Mouse (Mus musculus) limb, embryonic 11.5 days (tissue): Measurements from ENCODE around the gene Olfr657. TPM values are rescaled to one million over a fixed set of nuclear protein-coding genes. Genes with fewer than 3 reads are reported as not detected.

ENCODE experiments used
- ATAC-seq: fragments of 200-750 bp; cut with Nextera tagmentation; 2 replicates; pipeline ENCODE4 v1.8.0; 2017; ENCODE audit warnings: low read depth; ENCODE audit not compliant: insufficient number of reproducible peaks, low FRiP score, low TSS enrichment
- DNase-seq: peaks from one replicate; pipeline ENCODE4 v3.0.0-alpha.2; 2015; ENCODE audit warnings: low spot score
- H3K27ac ChIP-seq: fragments of 300-500 bp; sonication (generic); replicated peaks from 2 replicates; pipeline ENCODE4 v1.5.1; 2014; ENCODE audit warnings: low read depth, mild to moderate bottlenecking, low read length
- H3K27me3 ChIP-seq: fragments of 300-500 bp; sonication (generic); 2 replicates; pipeline ENCODE4 v1.6.1; 2014; ENCODE audit warnings: mild to moderate bottlenecking, low read length, mixed read lengths; ENCODE audit not compliant: control insufficient read depth, insufficient read depth
- H3K36me3 ChIP-seq: fragments of 300-500 bp; sonication (generic); 2 replicates; pipeline ENCODE4 v1.6.1; 2014; ENCODE audit warnings: mild to moderate bottlenecking, low read length, moderate library complexity, mixed read lengths; ENCODE audit not compliant: control insufficient read depth, insufficient read depth
- H3K4me1 ChIP-seq: fragments of 300-500 bp; sonication (generic); 2 replicates; pipeline ENCODE4 v1.6.1; 2014; ENCODE audit warnings: low read length, mixed read lengths; ENCODE audit not compliant: control insufficient read depth, insufficient read depth
- H3K4me2 ChIP-seq: fragments of 300-500 bp; sonication (generic); 2 replicates; pipeline ENCODE4 v1.6.1; 2014; ENCODE audit warnings: low read depth, mild to moderate bottlenecking, moderate library complexity; ENCODE audit not compliant: severe bottlenecking
- H3K4me3 ChIP-seq: fragments of 300-500 bp; sonication (generic); 2 replicates; pipeline ENCODE4 v1.5.1; 2014; ENCODE audit warnings: low read depth, low read length
- H3K9ac ChIP-seq: fragments of 300-500 bp; sonication (generic); 2 replicates; pipeline ENCODE4 v1.6.1; 2014; ENCODE audit warnings: mild to moderate bottlenecking, low read length
- H3K9me3 ChIP-seq: fragments of 300-500 bp; sonication (generic); 2 replicates; pipeline ENCODE4 v1.6.1; 2016; ENCODE audit warnings: low read length; ENCODE audit not compliant: control insufficient read depth
- WGBS: fragments of 180-500 bp; shearing (Covaris S2); extraction: QIAGEN DNeasy Blood & Tissue Kit; methylation state at CpG from one replicate; pipeline ENCODE4 v1.1.7; 2014; 5-methylcytosine and 5-hydroxymethylcytosine counted together
- polyA plus RNA-seq: library from polyadenylated mRNA; unstranded; fragments of >200 nt; fragmentation: Nextera tagmentation; extraction: Ambion mirVana; gene quantifications from 2 replicates; pipeline ENCODE4 v1.2.1, GENCODE M21; 2014

Olfr657 gene
- polyA plus RNA-seq = not detected in 2 replicates

GRCm38 (mm10) chr7:104624494-104624893, at the start of gene Olfr657:
Gene Olfr657, plus strand, starts transcription at chr7:104624794.
- no peak within 1 kb of the TSS for H3K4me3 ChIP-seq
- H3K4me1 ChIP-seq = no peaks in the 10 kb centered on the region
- no peaks in the 10 kb centered on the region for H3K36me3 ChIP-seq
- no peaks in the 10 kb centered on the region for H3K9me3 ChIP-seq
- no peak within 1 kb of the TSS for H3K4me2 ChIP-seq
- H3K27me3 ChIP-seq = no peaks in the 10 kb centered on the region
- no peak for ATAC-seq
- no peak for DNase-seq
- H3K9ac ChIP-seq = no peak within 1 kb of the TSS
- no peak within 1 kb of the TSS for H3K27ac ChIP-seq

- no peaks in the 10 kb centered on the region for H3K27me3 ChIP-seq
- no peak for DNase-seq
- ATAC-seq = no peak
- H3K9ac ChIP-seq = no peak within 1 kb of the TSS
- WGBS = 79% methylated on average over 2 of the region's 2 CpGs
- no peak within 1 kb of the TSS for H3K4me3 ChIP-seq
- H3K4me2 ChIP-seq = no peak within 1 kb of the TSS
- no peaks in the 10 kb centered on the region for H3K4me1 ChIP-seq
- no peaks in the 10 kb centered on the region for H3K36me3 ChIP-seq
- no peaks in the 10 kb centered on the region for H3K9me3 ChIP-seq
- H3K27ac ChIP-seq = no peak within 1 kb of the TSS
These were observed 47.6 kb upstream of the Olfr657 start, which contains the start of gene Olfr653 for GRCm38 (mm10) chr7:104577014-104577413. Gene Olfr653, plus strand, starts transcription at chr7:104577314.

DNA sequence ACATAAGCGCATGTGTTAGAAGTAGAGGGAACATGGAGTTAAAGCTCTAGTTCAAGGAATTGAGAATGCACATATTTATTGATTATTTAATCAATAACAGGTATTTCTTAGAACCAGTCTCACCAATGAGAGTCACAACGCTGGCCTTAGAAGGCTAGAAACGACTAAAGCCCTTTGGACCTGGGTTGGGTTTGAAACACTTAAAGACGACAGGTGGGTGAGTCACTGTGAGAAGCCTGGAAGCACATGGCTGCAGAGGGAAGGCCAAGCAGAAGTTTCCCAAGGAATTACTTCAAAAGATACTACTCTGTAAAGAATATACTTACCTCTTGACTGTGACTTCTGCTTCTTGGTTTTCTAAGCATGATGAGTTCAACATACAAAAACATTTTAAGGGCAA, 43.7 kb upstream of the Olfr657 start:
- ATAC-seq = no peak
- no peak for DNase-seq
- H3K27ac ChIP-seq = no peak overlapping the region
- H3K4me1 ChIP-seq = no peaks in the 10 kb centered on the region
- H3K4me3 ChIP-seq = no peak overlapping the region
- no peaks in the 10 kb centered on the region for H3K9me3 ChIP-seq
- 92% methylated on average over 4 of the region's 4 CpGs for WGBS
- H3K9ac ChIP-seq = no peak overlapping the region
- no peaks in the 10 kb centered on the region for H3K36me3 ChIP-seq
- no peaks in the 10 kb centered on the region for H3K27me3 ChIP-seq
- no peak overlapping the region for H3K4me2 ChIP-seq

GRCm38 (mm10) chr7:104581429-104581828, 43.2 kb upstream of the Olfr657 start:
- no peak overlapping the region for H3K27ac ChIP-seq
- H3K4me2 ChIP-seq = no peak overlapping the region
- H3K4me3 ChIP-seq = no peak overlapping the region
- DNase-seq (no peak), ATAC-seq (no peak)
- no peaks in the 10 kb centered on the region for H3K4me1 ChIP-seq
- no peaks in the 10 kb centered on the region for H3K9me3 ChIP-seq
- no peak overlapping the region for H3K9ac ChIP-seq
- no peaks in the 10 kb centered on the region for H3K27me3 ChIP-seq
- 84% methylated on average over 4 of the region's 4 CpGs for WGBS
- H3K36me3 ChIP-seq = no peaks in the 10 kb centered on the region

DNA sequence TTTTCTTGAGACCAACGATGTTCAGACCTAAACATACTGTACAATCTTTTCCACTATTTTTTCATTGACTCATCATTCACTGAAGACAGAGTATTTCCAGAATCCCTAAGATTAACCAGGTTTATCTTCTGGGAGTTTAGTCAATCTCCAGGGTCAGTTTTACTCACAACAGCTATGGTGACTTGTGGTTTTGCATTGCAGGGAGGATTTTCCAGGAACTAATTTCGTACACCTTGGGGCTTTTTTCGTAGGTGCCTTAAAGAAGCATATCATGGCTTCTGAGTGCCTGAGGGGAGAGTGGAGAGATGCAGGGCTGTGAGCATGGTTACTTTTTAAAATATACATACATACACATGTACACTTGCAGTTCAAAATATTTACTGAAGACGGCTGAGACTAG, 37.9 kb upstream of the Olfr657 start, which contains the start of gene Olfr654:
Olfr654 (plus strand) TSS at position 301 of the 400 bp plus-strand sequence.
- 87% methylated on average over 4 of the region's 4 CpGs for WGBS

GRCm38 (mm10) chr7:104588274-104588673, 36.3 kb upstream of the Olfr657 start:
- Histone ChIP-seq H3K27ac (no peak overlapping the region), H3K36me3 (no peaks in the 10 kb centered on the region), H3K4me3 (no peak overlapping the region), H3K27me3 (no peaks in the 10 kb centered on the region), H3K9me3 (no peaks in the 10 kb centered on the region), H3K9ac (no peak overlapping the region), H3K4me2 (no peak overlapping the region), H3K4me1 (no peaks in the 10 kb centered on the region)
- DNase-seq (no peak), ATAC-seq (no peak)
- 86% methylated on average over 5 of the region's 5 CpGs for WGBS

More for the DNA sequence above, 37.9 kb upstream of the Olfr657 start, which contains the start of gene Olfr654:
- no peaks in the 10 kb centered on the region for H3K36me3 ChIP-seq
- no peak within 1 kb of the TSS for H3K27ac ChIP-seq
- H3K4me2 ChIP-seq = no peak within 1 kb of the TSS
- H3K9me3 ChIP-seq = no peaks in the 10 kb centered on the region
- ATAC-seq = no peak
- no peak within 1 kb of the TSS for H3K9ac ChIP-seq
- DNase-seq = no peak
- no peaks in the 10 kb centered on the region for H3K27me3 ChIP-seq
- H3K4me3 ChIP-seq = no peak within 1 kb of the TSS
- no peaks in the 10 kb centered on the region for H3K4me1 ChIP-seq

GRCm38 (mm10) chr7:104601679-104602078, 22.9 kb upstream of the Olfr657 start, which contains the start of gene Olfr655:
Gene Olfr655, minus strand, starts transcription at chr7:104601779.
- Histone ChIP-seq H3K9me3 (no peaks in the 10 kb centered on the region), H3K9ac (no peak within 1 kb of the TSS), H3K4me1 (no peaks in the 10 kb centered on the region), H3K4me3 (no peak within 1 kb of the TSS), H3K36me3 (no peaks in the 10 kb centered on the region), H3K4me2 (no peak within 1 kb of the TSS), H3K27me3 (no peaks in the 10 kb centered on the region), H3K27ac (no peak within 1 kb of the TSS)
- DNase-seq = no peak
- 85% methylated on average over 2 of the region's 2 CpGs for WGBS
- no peak for ATAC-seq

GRCm38 (mm10) chr7:104603173-104603572, 21.4 kb upstream of the Olfr657 start:
- H3K9ac ChIP-seq = no peak overlapping the region
- no peak overlapping the region for H3K4me3 ChIP-seq
- DNase-seq = peak; percentile 65
- no peaks in the 10 kb centered on the region for H3K27me3 ChIP-seq
- 1% methylated on average over 3 of the region's 3 CpGs for WGBS
- H3K4me1 ChIP-seq = no peaks in the 10 kb centered on the region
- H3K36me3 ChIP-seq = no peaks in the 10 kb centered on the region
- no peak overlapping the region for H3K27ac ChIP-seq
- no peaks in the 10 kb centered on the region for H3K9me3 ChIP-seq
- no peak overlapping the region for H3K4me2 ChIP-seq
- no peak for ATAC-seq

DNA sequence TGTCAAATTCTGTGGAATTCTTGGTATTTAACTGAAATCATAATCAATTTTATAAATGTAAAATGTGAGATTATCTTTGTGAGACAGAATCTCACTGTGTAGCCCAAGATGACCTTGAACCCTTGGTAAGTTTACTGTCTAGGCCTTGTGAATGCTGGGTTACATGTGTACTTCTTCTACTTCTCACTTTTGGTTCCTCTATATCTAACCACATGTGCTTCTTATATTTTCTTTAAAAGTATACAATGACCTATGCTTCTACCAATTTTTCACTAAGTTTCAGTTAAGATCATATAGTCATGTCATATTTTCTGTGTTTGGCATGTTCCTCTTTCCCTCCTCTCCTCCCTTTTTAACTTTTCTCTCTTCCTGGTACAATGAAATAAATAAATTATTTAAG, 19.9 kb upstream of the Olfr657 start:
- no peaks in the 10 kb centered on the region for H3K27me3 ChIP-seq
- no peaks in the 10 kb centered on the region for H3K4me1 ChIP-seq
- H3K4me3 ChIP-seq = no peak overlapping the region
- H3K9ac ChIP-seq = no peak overlapping the region
- no peaks in the 10 kb centered on the region for H3K9me3 ChIP-seq
- H3K4me2 ChIP-seq = no peak overlapping the region
- ATAC-seq = no peak
- no peak for DNase-seq
- H3K27ac ChIP-seq = no peak overlapping the region
- H3K36me3 ChIP-seq = no peaks in the 10 kb centered on the region
